Mouse (Mus musculus) frontal cortex, postnatal 10 days (tissue): ENCODE measurements around the gene Nkiras2.
A peak's percentile ranks its signal among the peaks of the same experiment; 100 is the strongest.
"Not testable (repeated sequence)": the region's sequence is repeated elsewhere in the genome, so short reads cannot be mapped to it uniquely, and the experiment has no call there.

ENCODE experiments used
- DNase-seq, 2 experiments: peaks; one replicate each; pipeline ENCODE4 v3.0.0; 2022; ENCODE audit warnings: low spot score in 2 of 2, mixed read lengths in 1 of 2

Gene Nkiras2

GRCm38 (mm10) chr11:100628056-100628455 is 9.0 kb downstream of the Nkiras2 start:
- DNase-seq, result no peak

GRCm38 (mm10) chr11:100628862-100629352 is 9.9 kb downstream of the Nkiras2 start:
- DNase-seq, result peak; percentile 34 to 56

DNA sequence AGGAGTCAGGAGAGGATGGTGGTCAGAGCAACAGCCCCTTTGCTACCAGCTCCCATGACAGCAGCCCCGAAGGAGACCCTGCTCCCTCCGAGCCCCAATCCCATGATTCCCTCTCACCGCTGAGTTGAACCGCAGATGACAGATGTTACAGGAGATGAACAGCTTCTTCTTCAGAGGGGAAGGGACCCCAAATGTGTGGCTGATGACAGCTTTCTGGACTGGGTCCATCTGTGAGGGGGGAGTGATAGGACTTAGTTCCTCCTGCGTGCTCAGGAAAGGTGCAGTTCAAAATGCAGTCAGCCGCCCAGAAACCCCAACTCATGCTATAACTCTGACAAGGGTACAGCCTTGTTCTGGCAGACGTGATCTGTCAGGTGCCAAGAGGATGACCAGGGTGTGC is 15.5 kb downstream of the Nkiras2 start:
- no peak for DNase-seq

DNA sequence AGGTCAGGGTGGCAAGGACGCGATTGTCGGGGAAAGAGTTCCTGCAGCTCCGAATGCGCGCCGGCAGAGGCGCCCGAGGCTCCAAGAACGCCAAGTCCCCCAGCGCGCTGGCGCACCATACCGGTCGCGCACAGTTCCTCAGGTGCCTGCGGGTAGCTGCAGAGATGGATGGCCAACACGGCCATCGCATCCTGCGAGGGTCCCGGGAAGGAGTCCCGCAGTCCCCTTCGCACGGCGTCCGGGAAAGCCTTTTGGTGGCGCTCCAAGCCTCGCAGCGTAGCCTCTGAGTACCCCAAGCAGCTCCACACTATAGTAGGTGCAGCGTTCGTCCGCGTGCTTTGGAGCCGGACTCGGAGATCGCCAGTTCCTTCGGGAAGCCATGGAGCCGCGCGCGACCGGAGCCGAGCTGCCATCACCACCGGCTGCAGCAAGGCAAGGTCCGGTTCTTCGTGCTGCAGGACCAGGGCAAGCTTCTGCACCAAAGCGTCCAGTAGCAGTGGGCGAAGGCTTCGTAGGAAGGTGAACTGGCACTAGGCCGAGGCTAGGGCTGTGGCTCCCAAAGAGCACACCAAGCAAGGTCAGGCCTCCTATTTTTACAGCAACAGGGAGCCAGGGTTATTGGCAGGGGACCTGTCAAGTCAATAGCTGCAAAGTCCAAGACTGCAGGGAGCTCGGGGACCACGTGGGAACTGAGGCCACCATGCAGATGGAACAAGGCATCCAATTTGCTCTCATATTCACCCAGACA is 21.3 kb downstream of the Nkiras2 start:
- DNase-seq, result peak in 1 of 2 experiments; percentile 34

GRCm38 (mm10) chr11:100643612-100644575 is 24.9 kb downstream of the Nkiras2 start:
- no peak for DNase-seq

GRCm38 (mm10) chr11:100646265-100646664 is 27.2 kb downstream of the Nkiras2 start:
- no peak for DNase-seq

DNA sequence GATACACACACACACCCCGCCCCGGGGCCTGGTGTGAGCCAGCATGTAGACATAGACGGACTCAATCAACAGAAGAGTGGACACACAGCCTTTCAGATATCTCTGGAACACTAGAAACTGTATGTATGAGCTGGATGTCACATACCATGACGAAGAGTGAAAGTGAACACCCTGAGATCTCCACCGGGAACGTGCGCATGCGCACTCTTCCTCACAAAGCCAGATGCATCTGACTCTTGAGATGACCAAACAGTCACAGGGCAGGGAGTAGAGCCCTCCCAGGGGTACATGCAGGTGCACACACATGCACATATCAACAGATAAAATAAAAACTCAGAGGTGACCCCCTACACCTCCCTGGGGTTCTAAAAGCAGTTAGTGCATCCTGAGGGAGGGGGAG is 29.4 kb downstream of the Nkiras2 start:
- DNase-seq, result no peak

GRCm38 (mm10) chr11:100651205-100651604 is 32.2 kb downstream of the Nkiras2 start:
- no peak for DNase-seq

DNA sequence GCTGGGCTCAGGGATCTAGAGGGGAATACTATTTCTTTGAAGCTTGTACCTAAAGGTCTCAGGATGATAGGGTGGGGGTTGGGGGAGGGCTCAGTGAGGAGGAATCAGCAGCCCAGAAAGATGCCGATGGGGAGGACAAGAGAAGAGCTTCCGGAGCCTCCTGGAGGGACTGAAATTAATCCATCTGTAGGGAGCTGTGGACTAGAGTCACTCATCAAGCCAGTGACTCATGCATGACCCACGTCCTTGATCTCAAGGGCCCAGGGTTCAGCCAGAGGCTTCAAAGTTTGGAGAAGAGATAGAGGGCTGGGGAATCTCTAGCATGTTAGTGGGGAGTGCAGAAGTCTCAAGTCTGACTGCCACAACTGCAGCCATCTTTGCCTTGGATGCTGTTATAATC is 32.7 kb downstream of the Nkiras2 start:
- DNase-seq, result no peak

GRCm38 (mm10) chr11:100655589-100655988 is 36.5 kb downstream of the Nkiras2 start:
- not testable (repeated sequence) for DNase-seq

- no peak for DNase-seq
These were observed 37.4 kb downstream of the Nkiras2 start for GRCm38 (mm10) chr11:100656458-100656857.

- DNase-seq, result no peak
These were observed 40.8 kb downstream of the Nkiras2 start for GRCm38 (mm10) chr11:100659806-100660205.

DNA sequence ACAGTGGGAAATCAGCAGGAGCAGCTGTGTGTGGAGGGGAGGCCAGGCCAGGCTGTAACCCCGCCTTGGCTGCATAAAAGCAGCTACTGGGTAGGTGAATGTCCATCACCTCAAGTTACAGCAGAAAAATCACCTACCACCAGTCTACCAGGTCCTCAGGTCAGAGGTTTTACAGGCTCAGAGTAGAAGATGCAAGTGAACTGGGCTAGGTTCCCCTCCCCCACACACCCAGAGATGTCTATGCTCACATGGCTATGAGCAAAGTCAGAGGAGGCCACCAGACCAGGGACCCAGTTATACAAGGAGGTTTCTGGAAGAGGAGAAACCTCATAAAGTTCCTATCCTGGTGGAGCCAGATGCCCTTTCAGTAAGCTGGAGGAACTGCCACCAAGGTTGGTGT is 52.0 kb downstream of the Nkiras2 start:
- no peak for DNase-seq

DNA sequence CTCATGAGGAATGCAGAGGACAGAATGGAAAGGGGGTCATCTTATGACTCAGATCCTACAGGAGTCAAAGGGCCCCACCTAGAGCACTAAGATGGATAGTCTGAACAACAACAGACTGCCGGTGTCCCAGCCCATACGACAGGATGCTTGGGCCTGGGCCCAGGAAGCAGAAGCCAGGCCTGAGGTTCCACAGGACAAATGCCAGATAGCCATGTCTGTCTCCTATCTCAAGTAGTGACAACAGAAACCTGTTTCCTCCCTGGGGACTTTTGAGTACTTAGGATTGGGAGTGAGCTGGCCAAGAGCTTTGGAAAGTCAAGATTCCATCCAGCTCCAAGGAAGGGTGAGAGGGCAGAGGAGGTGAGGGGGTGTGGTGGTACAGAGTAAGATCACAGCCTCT is 52.9 kb downstream of the Nkiras2 start:
- DNase-seq, result no peak

GRCm38 (mm10) chr11:100673169-100673568 is 54.1 kb downstream of the Nkiras2 start:
- DNase-seq, result peak in 1 of 2 experiments; percentile 19
